Mouse (Mus musculus) cerebral cortex, adult 2 months (tissue): ENCODE results near the gene Clasrp.

Experiments used
- WGBS: fragments of 180-500 bp; shearing (Covaris S2); methylation state at CpG from one replicate; pipeline ENCODE4 v1.1.7; 2018; 5-methylcytosine and 5-hydroxymethylcytosine counted together

Gene Clasrp

GRCm38 (mm10) chr7:19561765-19562642 is 42.3 kb downstream of the Clasrp start:
- WGBS = under 1% methylated on average over 102 of the region's 102 CpGs

GRCm38 (mm10) chr7:19561431-19561764 is 42.9 kb downstream of the Clasrp start:
- 2% methylated on average over 11 of the region's 11 CpGs for WGBS

- 3% methylated on average over 11 of the region's 11 CpGs for WGBS
These were observed 43.6 kb downstream of the Clasrp start for GRCm38 (mm10) chr7:19560491-19561260.

- 43% methylated on average over 2 of the region's 2 CpGs for WGBS
These were observed 45.3 kb downstream of the Clasrp start for GRCm38 (mm10) chr7:19558965-19559364.

GRCm38 (mm10) chr7:19557982-19558900 is 46.0 kb downstream of the Clasrp start:
- 50% methylated on average over 6 of the region's 6 CpGs for WGBS

- WGBS = 98% methylated on average over 2 of the region's 2 CpGs
These were observed 47.2 kb downstream of the Clasrp start for GRCm38 (mm10) chr7:19557086-19557485.

- WGBS = 37% methylated on average over 1 of the region's 1 CpGs
These were observed 50.1 kb downstream of the Clasrp start for GRCm38 (mm10) chr7:19554168-19554567.

GRCm38 (mm10) chr7:19552443-19552842 is 51.8 kb downstream of the Clasrp start:
- WGBS = 78% methylated on average over 2 of the region's 2 CpGs

- WGBS = 68% methylated on average over 5 of the region's 5 CpGs
These were observed 52.7 kb downstream of the Clasrp start for GRCm38 (mm10) chr7:19551634-19552033.

GRCm38 (mm10) chr7:19549394-19549793 is 54.9 kb downstream of the Clasrp start:
- WGBS = 95% methylated on average over 10 of the region's 10 CpGs

GRCm38 (mm10) chr7:19547344-19547969 is 56.8 kb downstream of the Clasrp start:
- WGBS = 56% methylated on average over 2 of the region's 2 CpGs

GRCm38 (mm10) chr7:19546007-19546406 is 58.3 kb downstream of the Clasrp start:
- WGBS = 30% methylated on average over 3 of the region's 3 CpGs

GRCm38 (mm10) chr7:19543584-19543983 is 60.7 kb downstream of the Clasrp start:
- WGBS = 46% methylated on average over 6 of the region's 6 CpGs

- 44% methylated on average over 8 of the region's 8 CpGs for WGBS
These were observed 62.1 kb downstream of the Clasrp start for GRCm38 (mm10) chr7:19542155-19542691.

GRCm38 (mm10) chr7:19541681-19542154 is 62.6 kb downstream of the Clasrp start:
- 57% methylated on average over 7 of the region's 7 CpGs for WGBS

- 67% methylated on average over 2 of the region's 2 CpGs for WGBS
These were observed 63.3 kb downstream of the Clasrp start for GRCm38 (mm10) chr7:19540771-19541566.

GRCm38 (mm10) chr7:19534676-19535075 is 69.6 kb downstream of the Clasrp start:
- WGBS = 81% methylated on average over 10 of the region's 10 CpGs

- WGBS = 67% methylated on average over 14 of the region's 14 CpGs
These were observed 72.0 kb downstream of the Clasrp start for GRCm38 (mm10) chr7:19532240-19532639.

GRCm38 (mm10) chr7:19531077-19531476 is 73.2 kb downstream of the Clasrp start:
- 80% methylated on average over 10 of the region's 10 CpGs for WGBS
